Mouse (Mus musculus) common myeloid progenitor, adult 5-6 weeks (primary cell): Measurements from ENCODE around the gene Nosip. TPM values are rescaled to one million over a fixed set of nuclear protein-coding genes. Genes with fewer than 3 reads are reported as not detected.
A peak's percentile ranks its signal among the peaks of the same experiment; 100 is the strongest.

ENCODE experiments used
- ATAC-seq: replicated peaks from 2 replicates; pipeline ENCODE4 v1.8.0; 2016; ENCODE audit warnings: low read depth, mild to moderate bottlenecking, moderate TSS enrichment, inconsistent platforms; ENCODE audit not compliant: poor library complexity, severe bottlenecking
- total RNA-seq: library from RNA; stranded (forward); fragments of 200-1000, 187-1606 nt; gene quantifications from 2 replicates; pipeline ENCODE4 v1.2.3, GENCODE M21; 2017

Nosip gene
- total RNA-seq, 1 experiment from 2014 or later, result 71.2 TPM

- no peak for ATAC-seq
Observed at GRCm38 (mm10) chr7:45056329-45056971, 5.8 kb upstream of the Nosip start.

DNA sequence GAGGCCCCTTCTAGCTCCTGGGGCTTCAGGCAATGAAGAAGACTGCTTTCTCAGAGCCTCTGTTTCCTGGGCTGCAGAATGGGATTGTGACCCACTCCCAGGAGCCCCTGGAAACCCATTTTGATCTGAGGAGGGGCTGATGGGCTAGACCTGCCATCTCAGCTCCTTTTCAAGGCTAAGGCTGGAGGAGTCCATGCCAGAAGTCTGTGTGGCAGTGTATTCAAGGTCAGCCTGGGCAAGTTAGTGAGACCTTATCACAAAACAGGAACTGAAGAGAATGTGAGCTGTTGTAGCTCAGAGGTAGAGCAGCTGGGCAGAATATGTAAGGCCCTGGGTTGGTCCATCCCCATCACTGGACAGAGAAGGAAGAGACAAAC lies 5.3 kb upstream of the Nosip start:
- no peak for ATAC-seq

DNA sequence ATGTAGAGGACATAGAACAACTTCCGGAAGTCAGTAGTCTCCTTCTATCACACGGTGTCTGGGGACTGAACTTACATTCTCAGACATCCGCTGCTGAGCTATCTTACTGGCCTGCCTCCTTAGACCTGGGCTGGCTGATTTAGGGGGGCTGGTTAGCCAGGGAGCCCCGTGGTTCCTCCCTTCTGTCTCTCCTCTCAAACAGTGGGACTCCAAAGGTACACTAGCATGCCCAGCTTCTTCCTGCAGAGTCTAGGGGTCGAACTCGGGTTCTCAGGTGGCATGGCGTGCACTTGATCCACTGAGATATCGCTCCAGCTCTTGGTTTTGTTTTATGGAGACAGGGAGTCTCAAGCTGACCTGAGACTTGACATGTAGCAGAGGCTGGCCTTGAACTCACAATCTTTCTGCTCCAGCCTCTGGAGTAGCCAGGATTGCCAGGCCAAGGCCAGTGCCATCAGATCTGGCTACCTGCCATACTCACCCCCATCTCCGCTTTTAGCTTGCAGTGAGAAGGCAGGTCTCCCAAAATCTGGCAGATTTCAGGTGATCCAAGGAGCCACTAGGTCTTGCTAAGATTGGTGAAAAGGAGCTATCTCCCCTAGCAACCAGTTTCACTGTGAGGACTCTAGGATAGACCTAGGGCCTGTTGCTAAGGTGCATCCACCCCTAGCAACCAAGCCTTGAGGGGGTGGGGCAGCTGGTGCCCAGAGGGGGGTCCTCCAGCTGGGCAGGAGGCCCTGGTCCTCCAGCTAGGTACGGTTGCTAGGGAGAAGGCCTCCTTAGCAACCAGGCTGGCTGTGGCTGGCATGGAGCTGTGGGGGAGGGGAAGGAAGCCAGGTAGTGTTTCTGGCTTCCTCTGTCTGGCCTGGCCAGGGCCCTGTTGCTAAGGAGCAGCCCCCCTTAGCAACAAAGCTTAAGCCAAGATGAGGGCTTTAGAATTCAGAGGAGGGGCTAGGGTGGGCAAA lies 3.3 kb upstream of the Nosip start:
- no peak for ATAC-seq

DNA sequence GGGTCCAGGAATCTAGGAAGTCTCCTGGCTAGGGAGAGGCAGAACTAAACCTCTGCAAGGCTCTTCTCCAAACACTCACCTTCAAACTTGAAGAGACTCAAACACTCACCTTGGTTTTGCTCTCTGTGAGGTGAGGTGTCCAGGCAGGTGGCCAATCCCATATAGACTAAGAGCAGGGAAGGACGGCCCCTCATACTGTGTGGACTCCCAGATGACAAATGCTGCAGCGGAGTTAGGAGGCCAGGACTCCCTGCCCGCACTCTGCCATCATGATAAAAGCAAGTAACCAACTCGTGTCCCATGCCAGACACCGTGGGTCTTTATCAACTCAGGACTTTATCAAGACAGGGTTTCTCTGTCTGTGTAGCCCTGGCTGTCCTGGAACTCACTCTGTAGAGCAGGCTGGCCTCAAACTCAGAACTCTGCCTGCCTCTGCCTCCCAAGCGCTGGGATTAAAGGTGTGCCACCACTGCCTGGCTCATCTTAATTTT lies 1.6 kb upstream of the Nosip start:
- ATAC-seq, result no peak

- no peak for ATAC-seq
Observed at GRCm38 (mm10) chr7:45061532-45062075, 625 bp upstream of the Nosip start.

DNA sequence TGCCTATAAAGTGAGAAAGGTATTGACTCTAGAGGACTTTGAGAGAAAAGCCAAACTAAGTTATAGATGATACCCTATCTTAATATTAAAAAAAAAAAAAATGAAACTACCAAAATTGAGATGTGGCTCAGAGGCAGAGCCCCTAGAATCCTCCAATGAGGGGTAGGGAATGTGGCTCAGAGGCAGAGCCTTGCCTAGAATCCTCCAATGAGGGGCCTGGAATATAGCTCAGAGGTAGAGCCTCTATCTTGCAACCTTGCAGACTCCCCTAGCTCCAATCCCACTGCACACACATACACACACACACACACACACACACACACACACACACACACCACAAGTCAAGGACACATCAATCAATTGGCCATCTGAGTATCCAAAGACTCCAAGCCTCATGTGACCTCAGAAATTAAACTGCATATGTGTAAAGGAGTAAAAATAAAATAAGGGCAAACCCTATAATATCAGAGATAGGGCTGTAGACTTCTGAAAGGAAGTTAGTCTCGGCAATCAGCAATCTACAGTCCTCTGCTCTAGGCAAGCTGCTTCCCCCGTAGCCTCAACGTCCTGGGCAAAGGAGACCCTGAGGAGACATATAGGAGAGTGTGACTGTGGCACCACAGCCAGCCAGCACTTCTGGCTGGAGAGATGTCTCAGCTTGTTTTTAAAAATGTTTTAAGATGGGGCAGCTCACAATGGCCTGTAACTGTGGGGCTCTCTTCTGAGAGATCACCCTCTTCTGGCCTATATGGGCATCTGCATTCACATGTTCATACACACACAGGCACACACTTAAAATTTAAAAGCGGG lies 5.2 kb downstream of the Nosip start:
- peak; percentile 43 for ATAC-seq

GRCm38 (mm10) chr7:45068000-45068318 lies 5.7 kb downstream of the Nosip start:
- ATAC-seq, result peak; percentile 57

DNA sequence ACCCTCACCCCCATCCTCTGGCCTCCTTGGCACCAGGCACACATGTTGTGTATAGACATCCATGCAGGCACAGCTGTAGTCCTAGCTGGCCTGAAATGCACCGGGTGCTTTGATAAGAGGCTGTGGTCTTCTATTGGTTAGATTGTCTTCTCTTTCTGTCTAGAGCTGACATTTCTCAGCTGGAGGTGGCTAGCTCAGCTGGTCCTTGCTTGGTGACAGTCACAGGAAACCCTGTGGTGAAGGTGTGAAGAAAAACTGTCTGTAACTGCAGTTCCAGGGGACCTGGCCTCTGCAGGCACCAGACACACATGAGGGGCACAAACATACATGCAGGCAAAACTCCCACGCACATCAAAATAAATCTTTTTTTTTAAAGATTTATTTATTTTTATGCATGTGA lies 7.4 kb downstream of the Nosip start:
- no peak for ATAC-seq

DNA sequence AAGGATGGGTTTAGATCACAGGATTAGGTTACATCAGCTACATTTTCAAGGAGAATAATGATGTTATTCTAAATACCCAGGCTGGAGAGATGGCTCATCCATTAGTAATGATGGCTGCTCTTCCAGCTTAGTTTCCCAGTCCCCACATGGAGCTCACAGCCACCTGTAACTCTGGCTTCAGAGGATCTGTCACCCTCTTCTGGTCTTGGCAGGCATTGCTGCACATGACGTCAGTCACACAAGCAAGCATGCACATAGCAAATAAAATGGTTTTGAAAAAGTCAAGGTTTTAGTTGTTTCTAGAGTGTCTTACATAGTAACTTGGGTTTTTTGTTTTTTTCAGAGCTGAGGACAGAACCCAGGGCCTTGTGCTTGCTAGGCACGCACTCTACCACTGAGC lies 10.0 kb downstream of the Nosip start:
- no peak for ATAC-seq

DNA sequence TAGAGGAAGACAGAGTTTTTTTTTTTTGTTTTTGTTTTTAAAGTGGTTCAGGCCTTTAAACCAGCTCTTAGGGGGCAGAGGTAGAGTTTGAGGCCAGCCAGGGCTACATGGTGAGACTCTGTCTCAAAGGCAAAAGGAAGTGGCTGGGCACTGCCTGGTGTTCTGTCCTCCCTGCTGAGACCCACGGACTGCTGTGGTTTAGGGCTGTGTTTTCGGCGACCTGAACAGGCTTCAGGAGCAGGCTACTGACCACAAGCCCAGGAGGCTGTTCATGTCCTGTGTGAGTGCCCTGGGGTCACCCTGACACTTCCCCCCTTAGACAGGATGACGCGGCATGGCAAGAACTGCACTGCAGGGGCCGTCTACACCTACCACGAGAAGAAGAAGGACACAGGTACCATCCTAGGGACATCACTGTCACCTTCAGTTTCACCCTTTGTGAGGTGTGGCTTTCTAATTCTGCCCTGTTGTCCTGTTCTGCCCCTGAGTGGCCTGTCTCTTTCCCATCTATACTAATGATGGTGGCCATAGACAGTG lies 11.0 kb downstream of the Nosip start:
- no peak for ATAC-seq

GRCm38 (mm10) chr7:45073949-45074348 lies 11.7 kb downstream of the Nosip start:
- no peak for ATAC-seq

DNA sequence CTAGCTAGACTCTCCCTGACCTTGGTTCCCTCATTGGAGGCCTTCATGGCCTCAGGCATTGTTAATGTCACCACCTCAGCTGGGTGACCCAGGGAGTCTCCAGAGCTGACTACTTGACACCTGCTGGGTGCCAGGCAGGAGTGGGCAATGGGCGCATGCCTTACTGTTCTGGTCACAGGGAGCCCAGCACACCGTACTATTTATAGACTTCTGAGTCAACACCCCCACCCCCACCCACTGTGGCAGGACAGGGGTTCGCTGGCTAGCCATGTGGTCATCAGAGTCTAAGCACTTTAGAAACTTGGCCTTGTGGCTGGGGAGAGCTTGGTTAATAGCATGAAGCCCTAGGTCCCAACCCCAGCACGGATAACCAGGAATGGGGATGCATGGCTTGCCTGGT lies 13.2 kb downstream of the Nosip start:
- no peak for ATAC-seq

DNA sequence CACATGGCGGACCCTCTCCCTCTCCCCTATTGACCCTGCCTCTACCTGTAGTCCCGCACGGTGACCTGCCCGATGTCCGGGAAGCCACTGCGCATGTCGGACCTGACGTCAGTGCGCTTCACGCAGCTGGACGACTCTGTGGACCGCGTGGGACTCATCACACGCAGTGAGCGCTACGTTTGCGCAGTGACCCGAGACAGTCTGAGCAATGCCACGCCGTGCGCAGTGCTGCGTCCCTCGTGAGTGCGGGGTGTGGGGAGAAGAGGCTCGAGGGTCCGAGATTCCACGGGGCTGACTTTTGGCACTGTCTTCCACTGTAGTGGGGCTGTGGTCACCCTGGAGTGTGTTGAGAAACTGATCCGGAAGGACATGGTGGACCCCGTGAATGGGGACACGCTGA lies 14.3 kb downstream of the Nosip start:
- ATAC-seq, result no peak

DNA sequence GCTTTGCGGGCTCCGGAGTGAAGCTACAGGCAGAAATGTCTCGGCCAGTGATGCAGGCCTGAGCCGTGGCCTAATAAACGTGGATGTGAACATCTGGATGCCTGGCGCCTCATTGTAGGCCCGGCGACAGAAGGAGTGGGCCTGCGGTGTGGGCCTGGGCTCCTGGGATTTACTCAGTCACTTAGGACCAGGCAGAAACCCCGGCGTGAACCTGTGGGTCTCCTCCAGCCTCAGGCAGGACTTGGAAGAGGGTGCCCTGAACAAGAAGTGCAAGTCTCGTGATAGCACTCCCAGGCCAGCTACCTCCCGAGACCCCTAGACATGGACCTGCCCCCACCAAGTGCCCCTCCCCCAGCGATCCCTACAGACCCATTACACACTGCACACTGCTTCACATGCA lies 15.1 kb downstream of the Nosip start:
- no peak for ATAC-seq

- ATAC-seq, result no peak
Observed at GRCm38 (mm10) chr7:45077829-45078228, 15.6 kb downstream of the Nosip start.

DNA sequence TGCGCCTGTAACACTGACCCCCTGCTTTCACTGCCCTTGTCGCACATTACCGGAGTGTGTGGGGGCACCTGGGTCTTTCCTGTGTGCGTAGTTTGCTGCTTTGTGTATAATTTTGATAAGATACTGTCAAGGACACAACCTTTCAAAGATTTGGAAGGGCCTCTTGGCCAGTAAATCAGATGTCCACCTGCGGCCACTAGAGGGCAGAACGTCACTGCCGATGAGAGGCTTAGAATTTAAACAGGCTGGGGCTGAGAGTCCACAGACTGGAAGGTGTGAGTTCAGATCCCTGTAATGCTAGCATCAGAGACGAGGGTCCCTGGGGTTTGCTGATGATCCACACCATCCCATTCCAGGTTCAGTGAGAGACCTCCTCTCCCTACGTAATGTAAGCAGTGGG lies 16.3 kb downstream of the Nosip start:
- no peak; the same call in 1 of the 2 replicates for ATAC-seq

GRCm38 (mm10) chr7:45079856-45080255 lies 17.6 kb downstream of the Nosip start:
- peak; percentile 49 for ATAC-seq

- ATAC-seq, result no peak
Observed at GRCm38 (mm10) chr7:45081016-45081415, 18.8 kb downstream of the Nosip start.

- peak; percentile 76 for ATAC-seq
Observed at GRCm38 (mm10) chr7:45082401-45083299, 20.4 kb downstream of the Nosip start.
